Mouse (Mus musculus) small intestine, adult 2 months (tissue): ENCODE data around the gene Rpl10a.

Experiments
- CTCF ChIP-seq: fragments of 200-500 bp; IDR thresholded peaks from 2 replicates; pipeline ENCODE4 v1.5.1; 2012; ENCODE audit warnings: low read depth, mild to moderate bottlenecking, control low read depth, inconsistent platforms, low read length, moderate library complexity, mixed read lengths; ENCODE audit not compliant: insufficient replicate concordance, insufficient read length; ENCODE audit errors: extremely low read depth
- POLR2A ChIP-seq: fragments of 200-500 bp; IDR thresholded peaks from 2 replicates; pipeline ENCODE4 v1.6.1; 2012; ENCODE audit warnings: low read depth, mild to moderate bottlenecking, control low read depth, inconsistent platforms, low read length, moderate library complexity

DNA sequence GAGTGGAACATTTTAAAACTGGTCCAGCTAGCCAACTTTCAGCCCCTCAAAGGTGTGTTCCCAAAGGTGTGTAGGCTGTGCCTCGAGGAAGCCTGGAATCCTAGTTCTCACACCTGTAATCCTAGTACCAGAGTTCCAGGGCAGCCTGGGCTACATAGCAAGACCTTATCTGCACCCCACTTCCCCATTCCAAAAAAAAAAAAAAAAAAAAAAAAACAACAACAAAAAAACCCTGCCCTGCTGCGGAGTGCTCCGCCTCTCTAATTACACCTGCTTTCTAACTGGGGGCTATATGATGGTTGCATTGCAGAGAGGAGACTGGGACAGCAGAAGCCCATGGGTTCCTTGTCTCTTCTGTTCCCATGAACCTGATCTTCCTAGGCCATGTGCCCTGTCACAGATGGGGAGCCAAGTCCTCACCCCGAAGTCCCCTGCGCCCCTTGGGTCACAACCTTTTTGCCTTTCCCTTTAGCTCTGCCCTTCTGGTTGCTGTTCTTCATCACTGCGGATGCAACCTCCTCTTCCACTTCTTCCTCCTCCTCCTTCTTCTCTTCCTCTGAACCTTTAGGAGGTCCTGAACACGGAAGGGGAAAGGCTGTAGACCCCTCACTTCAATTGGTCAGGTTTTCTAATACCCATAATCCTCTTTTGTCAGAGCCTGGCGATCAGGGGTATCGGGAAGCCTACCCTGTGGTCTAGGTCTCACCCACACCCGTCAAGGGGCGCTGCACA is 33.8 kb downstream of the Rpl10a start:
- TF ChIP-seq POLR2A (no peak), CTCF (no peak)
